Mouse (Mus musculus) gastrocnemius, postnatal 14 days (tissue): ENCODE data around the gene Nsf. TPM values are rescaled to one million over a fixed set of nuclear protein-coding genes. Genes with fewer than 3 reads are reported as not detected.
A peak's percentile ranks its signal among the peaks of the same experiment; 100 is the strongest.

Experiments
- DNase-seq: peaks from one replicate; pipeline ENCODE4 v3.0.0; 2021; ENCODE audit warnings: mixed read lengths
- intact Hi-C: fragments of 180-260 bp; cut with DNase I; formaldehyde crosslinking; loops from one replicate; pipeline ENCODE4 v1.15.1; 2025; ENCODE audit warnings: low total_unique reads
- total RNA-seq, 2 experiments: library from RNA; stranded (reverse); gene quantifications; 2 replicates each; pipeline ENCODE4 v1.2.3; 2021

The Nsf gene
- total RNA-seq, 2 experiments from 2014 or later, result 14.7 to 15.6 TPM

DNA sequence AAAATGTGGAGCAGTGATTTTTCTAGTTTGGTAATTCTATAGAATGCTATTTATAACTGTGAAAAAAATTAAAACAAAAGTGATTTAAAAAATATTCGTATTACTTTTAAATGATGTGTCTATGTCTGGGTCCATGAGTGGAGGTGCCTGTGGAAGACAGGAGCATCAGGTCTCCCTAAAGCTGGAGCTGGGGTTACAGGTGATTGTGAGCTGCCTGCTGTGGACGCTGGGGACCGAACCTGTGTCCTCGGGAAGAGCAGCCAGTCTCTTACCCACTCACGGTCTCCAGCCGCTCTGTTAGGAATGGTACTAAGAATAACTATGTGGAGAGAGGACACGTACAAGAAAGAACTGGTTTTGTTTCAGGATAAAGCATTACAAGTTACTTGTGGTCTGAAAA lies 97.2 kb downstream of the Nsf start:
- intact Hi-C loops, result no loop called here

GRCm38 (mm10) chr11:103854294-103854693 lies 99.6 kb downstream of the Nsf start:
- DNase-seq, result no peak
- intact Hi-C loops, result no loop called here

More for the DNA sequence above, 97.2 kb downstream of the Nsf start:
- no peak for DNase-seq

DNA sequence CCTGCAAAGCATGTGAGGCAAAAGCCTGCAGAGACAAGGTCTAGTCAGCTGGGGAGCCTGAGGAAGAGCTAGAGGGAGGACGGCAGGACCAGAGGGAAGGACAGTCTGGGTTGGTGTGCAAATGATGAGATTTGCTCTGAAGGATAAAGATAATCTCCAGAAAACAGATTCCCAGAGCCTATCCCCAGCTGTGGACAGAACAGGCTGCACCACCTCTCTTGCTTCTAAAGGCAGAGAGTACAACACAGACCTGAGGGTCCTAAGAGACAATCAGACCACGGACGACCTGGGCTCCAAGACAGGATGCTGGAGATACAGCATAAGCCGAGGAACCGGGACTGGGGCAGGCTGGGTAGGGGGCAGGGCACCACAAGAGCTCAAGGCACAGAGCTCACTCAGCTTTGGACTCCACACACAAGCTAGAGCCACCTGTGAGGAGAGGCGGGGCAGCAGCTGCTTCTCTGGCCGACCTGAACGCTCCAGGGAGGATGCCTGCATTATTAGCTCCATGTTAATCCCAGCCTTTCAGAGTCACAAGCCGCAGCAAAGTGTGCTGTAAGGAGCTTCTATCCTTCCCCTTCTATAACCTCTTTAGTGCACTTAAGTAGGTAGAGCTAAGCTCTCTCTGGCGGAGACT lies 100.5 kb downstream of the Nsf start:
- no peak for DNase-seq
- intact Hi-C loops, result no loop called here

- intact Hi-C loops, result no loop called here
- no peak for DNase-seq
Measured at GRCm38 (mm10) chr11:103852590-103853283, 101.1 kb downstream of the Nsf start.

DNA sequence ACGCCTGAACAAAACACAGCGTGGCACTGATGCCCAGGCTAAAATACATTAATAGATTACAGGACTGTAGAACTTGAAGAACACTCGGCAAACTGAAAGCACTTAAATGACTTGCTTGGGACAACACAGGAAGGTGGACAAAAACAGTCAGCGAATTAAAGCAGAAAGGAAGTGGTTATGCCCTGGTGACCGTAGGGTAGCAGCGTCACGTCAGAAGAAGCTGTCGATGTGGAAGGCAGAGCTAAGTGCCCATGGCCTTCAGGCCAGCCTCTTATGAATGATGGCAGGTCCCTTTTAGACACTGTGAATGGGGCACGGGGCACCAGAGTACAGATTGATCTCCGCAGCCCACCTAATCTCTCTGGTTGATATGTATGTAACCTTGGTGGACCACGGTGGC lies 105.6 kb downstream of the Nsf start:
- no peak for DNase-seq
- intact Hi-C loops, result no loop called here

GRCm38 (mm10) chr11:103840834-103841233 lies 113.0 kb downstream of the Nsf start:
- intact Hi-C loops, result no loop called here
- DNase-seq, result no peak

DNA sequence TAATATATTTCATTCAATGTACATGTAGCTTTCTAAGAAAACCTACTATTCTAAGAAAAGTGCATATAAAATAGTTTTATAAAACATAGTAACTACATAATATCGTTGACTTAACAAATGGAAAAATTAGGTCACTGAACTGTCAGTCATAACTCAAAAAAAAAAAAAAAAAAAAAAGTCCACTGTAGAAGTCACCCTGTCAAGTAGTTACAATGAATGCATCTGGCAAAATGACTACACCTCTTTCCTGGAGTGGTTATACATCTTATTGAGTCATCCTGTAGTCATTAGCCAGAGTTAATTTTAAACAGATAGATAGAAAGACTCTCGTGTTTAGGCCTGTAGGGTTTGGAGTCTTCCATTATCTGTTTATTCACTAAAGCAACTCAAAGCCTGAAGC lies 114.9 kb downstream of the Nsf start:
- intact Hi-C loops, result no loop called here

DNA sequence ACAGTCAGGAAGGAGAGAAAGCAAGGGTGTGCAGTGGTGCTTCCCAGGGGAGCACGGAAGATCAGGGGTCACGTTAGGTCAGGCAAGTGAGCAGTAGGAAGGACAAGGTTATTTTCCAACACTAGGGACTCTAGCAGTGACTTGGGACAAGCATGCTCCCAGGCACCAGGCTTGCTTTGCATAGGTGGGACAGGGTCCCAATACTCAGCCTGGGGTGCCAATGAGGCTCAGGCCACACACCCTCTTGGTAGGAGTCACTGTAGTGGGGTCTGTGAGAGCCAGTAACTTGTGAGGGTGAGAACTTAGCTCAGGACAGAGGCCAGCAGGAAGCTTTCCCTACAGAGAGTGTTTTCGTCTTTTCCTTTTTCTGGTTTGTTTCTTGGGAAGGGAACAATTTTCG lies 121.5 kb downstream of the Nsf start:
- intact Hi-C loops, result no loop called here
- no peak for DNase-seq

More for the DNA sequence above, 114.9 kb downstream of the Nsf start:
- no peak for DNase-seq

DNA sequence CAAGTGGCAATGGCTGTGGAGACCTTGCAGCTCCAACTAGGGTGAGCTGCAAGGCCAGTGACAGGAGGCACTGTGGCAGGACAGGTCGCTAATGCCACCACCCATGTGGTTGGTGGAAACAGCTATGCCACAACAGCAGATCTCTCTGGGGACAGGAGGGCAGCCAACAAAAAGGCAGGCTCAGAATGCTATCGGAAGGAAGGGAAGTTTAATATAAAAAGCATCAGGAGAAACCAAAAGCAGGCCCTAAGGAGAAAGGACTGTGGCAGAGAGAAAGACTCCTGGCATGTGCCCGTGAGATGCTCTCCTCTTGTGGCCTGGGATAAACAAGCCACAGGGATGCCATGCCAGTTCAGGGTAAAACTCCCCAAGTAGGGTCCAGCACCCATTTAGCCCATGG lies 122.1 kb downstream of the Nsf start:
- DNase-seq, result no peak
- intact Hi-C loops, result no loop called here

DNA sequence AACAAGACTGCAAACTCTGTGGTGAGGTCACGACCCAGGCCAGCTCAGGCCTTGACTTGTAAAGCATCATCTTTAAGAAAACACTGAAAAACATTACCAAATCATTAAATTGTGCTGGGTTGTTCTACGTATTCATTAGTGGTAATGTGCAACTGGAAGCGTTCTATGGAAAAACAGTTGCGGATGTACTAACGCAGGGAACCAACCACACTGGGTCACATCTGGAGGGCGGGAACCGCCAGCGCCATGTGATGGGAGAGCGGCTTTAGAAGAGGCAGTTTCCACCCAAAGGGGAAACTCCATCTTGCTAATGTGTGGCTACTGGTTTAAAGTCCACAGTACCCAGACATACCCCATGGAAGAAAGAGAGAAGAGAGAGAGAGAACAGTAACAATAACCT lies 123.4 kb downstream of the Nsf start:
- intact Hi-C loops, result no loop called here
- no peak for DNase-seq

- DNase-seq, result no peak
- intact Hi-C loops, result no loop called here
Measured at GRCm38 (mm10) chr11:103829956-103830355, 123.9 kb downstream of the Nsf start.

- DNase-seq, result no peak
- intact Hi-C loops, result no loop called here
Measured at GRCm38 (mm10) chr11:103828866-103829265, 125.0 kb downstream of the Nsf start.

- intact Hi-C loops, result no loop called here
- DNase-seq, result no peak
Measured at GRCm38 (mm10) chr11:103827201-103827600, 126.7 kb downstream of the Nsf start.

DNA sequence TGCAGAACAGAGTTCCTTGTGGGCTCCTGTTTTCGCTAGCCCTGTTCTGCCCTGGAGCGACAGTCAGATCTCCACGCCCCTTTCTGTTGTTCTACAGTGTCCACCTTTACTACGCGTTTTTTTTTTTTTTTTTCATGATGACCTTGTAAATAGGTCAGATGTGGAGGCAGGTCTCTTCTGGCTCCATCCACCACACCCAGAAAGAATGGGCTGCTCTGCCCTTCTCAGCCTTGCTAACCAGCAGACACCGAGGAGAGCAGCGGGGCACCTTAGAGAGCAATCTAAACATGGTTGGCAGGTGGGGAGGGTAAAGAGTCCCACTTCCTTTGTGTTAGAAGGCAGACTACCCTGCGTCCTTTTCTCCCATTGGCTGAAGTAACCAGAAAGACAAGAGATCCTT lies 137.1 kb downstream of the Nsf start:
- no peak for DNase-seq
- intact Hi-C loops, result no loop called here

GRCm38 (mm10) chr11:103815986-103816385 lies 137.9 kb downstream of the Nsf start:
- intact Hi-C loops, result no loop called here
- DNase-seq, result no peak

DNA sequence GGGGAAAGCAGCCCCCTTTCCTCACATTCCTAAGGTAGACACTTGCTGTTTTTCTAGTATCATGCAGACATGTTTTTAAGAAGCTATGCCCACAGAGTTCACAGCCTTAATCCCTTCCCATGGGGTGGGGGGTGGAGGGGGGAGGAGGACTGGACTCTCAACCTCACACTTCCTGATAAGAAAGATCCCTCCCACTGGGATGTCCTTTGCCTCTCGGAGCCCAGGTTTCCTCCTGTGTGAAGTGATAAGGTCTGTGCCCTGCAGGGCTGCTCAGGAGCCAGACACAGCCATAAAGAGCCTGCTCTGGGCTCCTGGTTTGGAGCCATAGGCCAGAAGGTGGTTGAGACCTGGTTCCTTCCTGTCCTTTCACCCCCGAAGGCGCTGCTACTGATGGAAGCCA lies 139.0 kb downstream of the Nsf start:
- intact Hi-C loops, result no loop called here
- no peak for DNase-seq

- intact Hi-C loops, result no loop called here
- DNase-seq, result no peak
Measured at GRCm38 (mm10) chr11:103811246-103811645, 142.6 kb downstream of the Nsf start.

- intact Hi-C loops, result no loop called here
- no peak for DNase-seq
Measured at GRCm38 (mm10) chr11:103810631-103811030, 143.2 kb downstream of the Nsf start.

GRCm38 (mm10) chr11:103809611-103810598 lies 144.0 kb downstream of the Nsf start:
- intact Hi-C loops, result no loop called here
- DNase-seq, result peak; percentile 15
